Mouse (Mus musculus) limb, embryonic 13.5 days (tissue): ENCODE measurements around the gene Pi4ka. TPM values are rescaled to one million over a fixed set of nuclear protein-coding genes. Genes with fewer than 3 reads are reported as not detected.
"Not testable (repeated sequence)": the region's sequence is repeated elsewhere in the genome, so short reads cannot be mapped to it uniquely, and the experiment has no call there.

Experiments used
- ATAC-seq: fragments of 200-750 bp; cut with Nextera tagmentation; 2 replicates; pipeline ENCODE4 v1.8.0; 2017; ENCODE audit warnings: low read depth, moderate number of reproducible peaks, moderate TSS enrichment; ENCODE audit not compliant: low FRiP score
- H3K27ac ChIP-seq: fragments of 300-500 bp; sonication (generic); 2 replicates; pipeline ENCODE4 v1.5.1; 2015; ENCODE audit warnings: inconsistent platforms, mild to moderate bottlenecking, moderate library complexity
- H3K27me3 ChIP-seq: fragments of 300-500 bp; sonication (generic); 2 replicates; pipeline ENCODE4 v1.6.1; 2015; ENCODE audit warnings: mild to moderate bottlenecking, inconsistent platforms
- H3K36me3 ChIP-seq: fragments of 300-500 bp; sonication (generic); 2 replicates; pipeline ENCODE4 v1.6.1; 2015; ENCODE audit warnings: inconsistent platforms, mild to moderate bottlenecking, moderate library complexity
- H3K4me1 ChIP-seq: fragments of 300-500 bp; sonication (generic); 2 replicates; pipeline ENCODE4 v1.6.1; 2015; ENCODE audit warnings: inconsistent platforms
- H3K4me2 ChIP-seq: fragments of 300-500 bp; sonication (generic); replicated peaks from 2 replicates; pipeline ENCODE4 v1.6.1; 2015; ENCODE audit warnings: inconsistent platforms, mild to moderate bottlenecking, moderate library complexity
- H3K4me3 ChIP-seq: fragments of 300-500 bp; sonication (generic); 2 replicates; pipeline ENCODE4 v1.5.1; 2015; ENCODE audit warnings: moderate library complexity, mild to moderate bottlenecking, inconsistent platforms
- H3K9ac ChIP-seq: fragments of 300-500 bp; sonication (generic); 2 replicates; pipeline ENCODE4 v1.6.1; 2015; ENCODE audit warnings: mild to moderate bottlenecking, inconsistent platforms
- H3K9me3 ChIP-seq: fragments of 300-500 bp; sonication (generic); 2 replicates; pipeline ENCODE4 v1.6.1; 2016; ENCODE audit warnings: inconsistent platforms
- WGBS: fragments of 180-500 bp; shearing (Covaris S2); methylation state at CpG from one replicate; pipeline ENCODE4 v1.1.7; 2015; 5-methylcytosine and 5-hydroxymethylcytosine counted together
- polyA plus RNA-seq: library from polyadenylated mRNA; unstranded; fragments of >200 nt; fragmentation: Nextera tagmentation; extraction: Ambion mirVana; gene quantifications from 2 replicates; pipeline ENCODE4 v1.2.1, GENCODE M21; 2015

The Pi4ka gene
- polyA plus RNA-seq, 1 experiment from 2014 or later: 35.0 TPM

DNA sequence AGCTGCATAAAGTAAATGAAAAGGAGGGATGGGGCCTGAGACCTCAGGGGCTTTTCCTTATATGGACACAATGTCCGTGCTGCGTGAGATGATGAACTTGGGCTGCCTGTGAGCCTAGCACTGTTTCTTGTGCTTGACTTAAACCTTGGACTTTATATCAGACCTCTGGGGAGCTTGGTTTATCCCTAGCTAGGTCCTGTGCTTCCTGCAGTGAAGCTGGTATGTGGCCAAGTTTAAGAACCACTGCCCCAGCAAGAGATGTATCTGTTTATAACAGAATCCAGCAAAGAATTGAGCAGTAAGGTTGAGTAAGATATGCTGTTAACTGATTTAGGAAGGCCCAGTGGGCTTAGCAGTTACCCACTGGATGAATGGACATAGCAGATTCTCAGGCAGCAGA lies 166.7 kb downstream of the Pi4ka start:
- ATAC-seq: no peak
- Histone ChIP-seq H3K9ac (no peak overlapping the region), H3K4me2 (no peak overlapping the region), H3K36me3 (no peaks in the 10 kb centered on the region), H3K27ac (no peak overlapping the region), H3K4me3 (no peak overlapping the region), H3K4me1 (peaks cover 67% of the 10 kb centered on the region), H3K27me3 (no peaks in the 10 kb centered on the region), H3K9me3 (no peaks in the 10 kb centered on the region)
- 66% methylated on average over 2 of the region's 2 CpGs for WGBS

DNA sequence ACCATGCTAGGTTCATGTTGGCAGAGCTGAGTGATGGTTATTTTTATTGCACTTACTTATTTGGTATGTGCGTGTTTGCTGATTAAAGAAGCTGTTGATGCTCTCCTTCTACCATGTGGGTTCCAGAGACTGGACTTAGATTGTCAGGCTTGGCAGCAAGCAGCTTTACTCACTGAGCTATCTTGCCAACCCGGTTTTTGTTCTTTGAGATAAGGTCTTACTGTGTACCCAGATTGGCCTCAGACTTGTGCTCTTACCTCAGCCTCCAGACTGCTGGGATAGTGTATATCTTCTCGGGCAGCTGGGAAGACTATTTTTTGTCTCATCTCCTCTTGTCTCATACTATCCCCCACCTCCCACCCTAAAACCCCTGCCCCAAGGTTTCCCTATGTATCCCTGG lies 168.5 kb downstream of the Pi4ka start:
- H3K4me3 ChIP-seq: no peak overlapping the region
- H3K4me1 ChIP-seq: peaks cover 66% of the 10 kb centered on the region
- 88% methylated on average over 3 of the region's 3 CpGs for WGBS
- H3K9me3 ChIP-seq: no peaks in the 10 kb centered on the region
- H3K36me3 ChIP-seq: no peaks in the 10 kb centered on the region
- ATAC-seq: no peak
- H3K9ac ChIP-seq: no peak overlapping the region
- H3K4me2 ChIP-seq: no peak overlapping the region
- H3K27ac ChIP-seq: no peak overlapping the region
- H3K27me3 ChIP-seq: no peaks in the 10 kb centered on the region

DNA sequence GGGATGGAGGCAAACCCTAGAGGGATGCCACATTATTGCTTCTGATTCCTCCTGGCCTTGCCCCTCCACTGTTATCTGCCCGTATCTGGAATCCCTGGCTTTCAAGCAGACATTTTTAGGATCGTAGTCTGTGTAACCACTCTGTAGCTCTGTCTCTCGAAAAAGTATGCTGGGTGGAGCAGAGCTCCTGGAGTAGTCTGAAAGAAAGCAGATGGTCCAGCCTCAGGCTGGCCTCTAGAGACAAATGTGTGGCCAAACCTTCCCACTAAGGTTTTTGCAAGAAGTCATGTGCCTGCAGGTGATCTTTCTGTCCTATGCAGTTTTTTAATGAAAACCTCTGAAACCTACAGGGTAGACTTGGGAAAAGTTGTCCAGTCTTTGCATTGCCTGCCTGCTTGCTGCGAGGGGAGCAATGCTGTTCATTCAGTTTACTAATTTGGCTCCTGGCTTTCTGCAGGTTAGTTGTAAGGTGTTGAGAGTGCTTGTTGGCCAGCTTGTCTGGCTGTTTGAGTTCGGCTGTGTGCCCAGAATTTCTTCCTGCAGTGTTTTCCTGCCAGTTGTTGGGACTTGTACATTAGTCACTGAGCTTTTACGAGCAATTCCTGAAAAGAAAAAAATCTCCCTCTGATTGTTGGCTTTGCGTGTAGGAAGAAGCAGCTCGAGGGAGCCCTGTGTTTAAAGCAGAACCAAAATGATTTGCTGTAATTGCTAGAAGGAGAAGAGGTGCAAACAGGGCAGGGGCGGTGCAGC lies 171.0 kb downstream of the Pi4ka start:
- Histone ChIP-seq H3K27ac (peak overlapping the region; percentile 86), H3K4me1 (peaks cover 59% of the 10 kb centered on the region), H3K27me3 (no peaks in the 10 kb centered on the region), H3K4me3 (peak overlapping the region; percentile 87), H3K9me3 (peaks cover 1% of the 10 kb centered on the region; the same call in 1 of the 2 replicates), H3K36me3 (no peaks in the 10 kb centered on the region), H3K4me2 (peak overlapping the region; percentile 95), H3K9ac (peak overlapping the region; percentile 93)
- ATAC-seq: no peak
- 17% methylated on average over 9 of the region's 9 CpGs for WGBS

DNA sequence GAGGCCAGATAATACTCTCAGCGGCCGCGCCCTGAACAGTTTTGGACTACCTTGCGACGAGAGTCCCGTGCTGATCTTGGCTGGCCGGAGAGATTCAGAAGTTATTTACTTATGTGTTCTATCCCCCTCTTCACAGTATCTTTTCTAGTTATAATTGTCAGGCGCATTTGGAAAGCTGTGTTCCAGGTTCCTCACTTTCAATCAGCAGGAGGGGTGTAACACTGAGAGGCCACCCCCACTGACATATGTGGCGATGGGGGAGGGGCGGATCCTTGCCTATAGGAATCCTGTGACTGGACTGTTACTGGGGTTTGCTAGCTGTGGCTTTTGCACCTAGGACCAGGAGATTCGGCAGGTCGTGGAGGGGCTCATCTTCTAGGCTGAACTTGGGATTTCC lies 171.6 kb downstream of the Pi4ka start:
- peaks cover 7% of the 10 kb centered on the region; the same call in 1 of the 2 replicates for H3K9me3 ChIP-seq
- H3K4me1 ChIP-seq: peaks cover 53% of the 10 kb centered on the region
- peak overlapping the region; percentile 95 for H3K4me2 ChIP-seq
- no peaks in the 10 kb centered on the region for H3K27me3 ChIP-seq
- no peaks in the 10 kb centered on the region for H3K36me3 ChIP-seq
- under 1% methylated on average over 12 of the region's 12 CpGs for WGBS
- ATAC-seq: 0 out of 2 replicates have a peak, but pooled peaks have one; percentile 21
- H3K4me3 ChIP-seq: peak overlapping the region; percentile 87
- H3K9ac ChIP-seq: peak overlapping the region; percentile 93
- H3K27ac ChIP-seq: peak overlapping the region; percentile 86

DNA sequence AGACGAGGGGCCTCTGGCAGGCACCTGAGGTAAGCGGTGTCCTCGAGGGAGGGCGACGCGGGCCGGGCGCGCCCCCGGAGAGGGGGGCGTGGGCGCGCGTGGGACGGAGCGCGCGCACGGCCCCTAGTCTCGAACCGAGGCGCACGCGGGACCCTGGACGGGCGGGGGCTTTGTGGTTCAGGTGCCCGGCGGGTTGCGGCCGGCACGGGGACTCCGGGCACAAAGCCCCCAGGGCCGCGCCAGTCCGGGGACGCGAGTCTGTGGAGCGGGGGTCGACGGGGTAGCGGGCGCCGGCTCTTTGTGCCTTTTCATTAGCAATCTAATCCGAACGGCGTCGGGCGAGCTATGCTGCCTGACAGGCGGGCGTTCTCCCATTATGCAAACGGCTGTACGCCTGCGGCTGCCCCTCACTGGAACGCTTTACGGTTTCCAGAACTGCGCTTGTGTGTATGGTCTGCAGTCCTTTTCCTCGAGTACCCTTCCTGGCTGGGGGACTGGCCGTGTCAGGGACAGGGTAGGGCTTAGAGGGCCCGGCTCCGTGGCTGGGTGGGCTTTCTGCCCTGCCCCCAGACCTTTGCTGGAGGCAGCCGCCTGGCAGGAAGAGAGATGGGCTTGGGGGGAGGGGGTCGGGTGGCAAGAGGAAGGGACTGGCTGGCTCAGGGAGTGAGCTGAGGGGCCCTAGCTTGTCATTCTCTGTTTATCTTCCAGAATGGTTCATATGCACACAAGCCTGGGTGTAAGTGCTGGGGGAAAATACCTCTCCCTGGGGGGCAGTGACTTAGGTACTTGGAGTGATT lies 172.2 kb downstream of the Pi4ka start:
- H3K36me3 ChIP-seq: no peaks in the 10 kb centered on the region
- peak overlapping the region; percentile 93 for H3K9ac ChIP-seq
- peaks cover 47% of the 10 kb centered on the region for H3K4me1 ChIP-seq
- H3K9me3 ChIP-seq: peaks cover 7% of the 10 kb centered on the region; the same call in 1 of the 2 replicates
- peak overlapping the region; percentile 87 for H3K4me3 ChIP-seq
- under 1% methylated on average over 60 of the region's 62 CpGs for WGBS
- peak; percentile 12 for ATAC-seq
- no peaks in the 10 kb centered on the region for H3K27me3 ChIP-seq
- peak overlapping the region; percentile 86 for H3K27ac ChIP-seq
- H3K4me2 ChIP-seq: peak overlapping the region; percentile 95

DNA sequence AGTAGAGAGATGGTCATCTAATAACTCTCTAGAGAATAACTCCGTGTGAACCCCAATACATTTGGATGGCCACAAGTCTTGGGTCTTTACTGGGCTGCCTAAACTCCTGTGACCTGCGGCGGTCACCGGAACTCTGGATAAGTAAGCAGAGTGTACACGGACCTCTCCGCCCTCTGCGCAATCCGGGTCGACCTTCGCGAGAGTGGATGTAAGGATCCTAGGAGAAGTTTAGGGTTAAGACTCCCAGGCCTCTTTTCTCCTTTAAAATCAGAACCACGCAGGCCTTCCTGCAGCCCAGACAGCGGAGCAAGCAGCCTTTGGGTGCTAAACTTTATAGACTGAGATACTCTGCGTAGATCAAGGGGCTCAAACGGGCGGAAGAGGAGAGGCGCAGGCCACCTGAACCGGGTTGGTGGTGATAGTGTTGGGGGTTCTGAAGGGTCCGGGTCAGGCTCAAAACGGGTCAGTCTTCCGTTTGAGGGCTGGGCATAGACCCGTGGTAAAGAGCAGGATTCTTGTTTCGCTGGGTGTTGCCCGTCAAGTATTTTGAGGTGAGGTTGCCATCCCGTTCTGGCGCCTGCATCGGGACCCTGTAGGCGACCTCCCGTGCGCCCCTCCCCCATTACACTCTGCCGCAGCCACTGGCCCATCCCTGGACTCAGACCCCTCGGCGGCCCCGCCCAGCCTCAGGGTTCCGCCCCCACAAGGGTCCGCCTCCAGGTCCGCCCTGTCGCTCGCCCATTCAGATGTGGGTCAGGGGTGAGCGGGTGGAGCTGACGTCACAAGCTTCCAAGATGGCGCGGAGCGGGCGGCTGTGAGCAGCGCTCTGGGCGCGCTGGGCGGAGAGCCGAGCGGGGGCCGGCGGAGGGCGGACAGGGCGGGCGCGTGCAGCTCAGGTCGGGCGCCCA lies 173.1 kb downstream of the Pi4ka start, which contains the start of gene Hic2:
Hic2 (plus strand) TSS at position 779 of the 908 bp plus-strand sequence.
- Histone ChIP-seq H3K4me3 (peak within 1 kb of the TSS; percentile 87), H3K9me3 (peaks cover 7% of the 10 kb centered on the region; the same call in 1 of the 2 replicates), H3K4me2 (peak within 1 kb of the TSS; percentile 95), H3K9ac (peak within 1 kb of the TSS; percentile 93), H3K36me3 (no peaks in the 10 kb centered on the region), H3K27me3 (no peaks in the 10 kb centered on the region), H3K4me1 (peaks cover 40% of the 10 kb centered on the region), H3K27ac (peak within 1 kb of the TSS; percentile 86)
- ATAC-seq: peak; percentile 98
- 1% methylated on average over 55 of the region's 59 CpGs for WGBS

DNA sequence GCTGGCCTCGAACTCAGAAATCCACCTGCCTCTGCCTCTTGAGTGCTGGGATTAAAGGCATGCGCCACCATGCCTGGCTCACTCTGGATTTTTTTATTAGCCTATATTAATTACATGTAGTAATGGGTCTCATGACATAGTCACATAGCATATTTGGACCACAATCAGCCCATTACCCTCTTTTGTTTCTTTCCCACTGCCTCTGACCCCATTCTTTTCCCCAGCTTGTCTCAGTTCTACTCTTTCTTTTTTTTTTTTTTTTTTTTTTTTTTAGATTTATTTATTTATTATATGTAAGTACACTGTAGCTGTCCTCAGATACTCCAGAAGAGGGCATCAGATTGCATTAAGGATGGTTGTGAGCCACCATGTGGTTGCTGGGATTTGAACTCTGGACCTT lies 174.6 kb downstream of the Pi4ka start:
- not testable (repeated sequence) for H3K9ac ChIP-seq, H3K4me2 ChIP-seq, H3K9me3 ChIP-seq, H3K27ac ChIP-seq, H3K27me3 ChIP-seq, H3K36me3 ChIP-seq, H3K4me3 ChIP-seq, ATAC-seq
- WGBS: 96% methylated on average over 2 of the region's 2 CpGs
- peaks cover 27% of the 10 kb centered on the region for H3K4me1 ChIP-seq

Other genes with a start within 250 kb of the Pi4ka start
- gene Ube2l3, start 203.7 kb downstream of the Pi4ka start, polyA plus RNA-seq: 356 and 360 TPM in 2 replicates
- gene Rimbp3, start 197.7 kb downstream of the Pi4ka start, polyA plus RNA-seq: 0.28 and 0.38 TPM in 2 replicates
- 9.1 and 9.3 TPM in 2 replicates for gene Hic2, start 172.7 kb downstream of the Pi4ka start, polyA plus RNA-seq
- 12.6 and 14.3 TPM in 2 replicates for gene Tmem191c, start 130.2 kb downstream of the Pi4ka start, polyA plus RNA-seq
- gene Serpind1, start 74.9 kb downstream of the Pi4ka start, polyA plus RNA-seq: 0.83 and 0.88 TPM in 2 replicates
- 13.9 and 14.0 TPM in 2 replicates for gene Snap29, start 328 bp downstream of the Pi4ka start, polyA plus RNA-seq
- gene Crkl, start 45.7 kb upstream of the Pi4ka start, polyA plus RNA-seq: 81.6 and 88.6 TPM in 2 replicates
- 0.52 and 0.83 TPM in 2 replicates for gene Aifm3, start 83.3 kb upstream of the Pi4ka start, polyA plus RNA-seq
- gene Lztr1, start 102.4 kb upstream of the Pi4ka start, polyA plus RNA-seq: 104 and 106 TPM in 2 replicates
- gene Thap7, start 124.8 kb upstream of the Pi4ka start, polyA plus RNA-seq: 72.0 and 75.2 TPM in 2 replicates
- gene Lrrc74b, start 154.9 kb upstream of the Pi4ka start, polyA plus RNA-seq: not detected in 2 replicates
- 0.36 and 0.40 TPM in 2 replicates for gene P2rx6, start 155.6 kb upstream of the Pi4ka start, polyA plus RNA-seq
- gene Slc7a4, start 176.9 kb upstream of the Pi4ka start, polyA plus RNA-seq: 5.7 and 5.8 TPM in 2 replicates
- gene Smpd4, start 213.0 kb upstream of the Pi4ka start, polyA plus RNA-seq: 40.0 and 42.7 TPM in 2 replicates
- gene Ccdc74a, start 240.2 kb upstream of the Pi4ka start, polyA plus RNA-seq: 9.0 and 9.8 TPM in 2 replicates